Mouse (Mus musculus): Measurements from ENCODE around the gene Ddah2. TPM values are rescaled to one million over a fixed set of nuclear protein-coding genes. Genes with fewer than 3 reads are reported as not detected.

The Ddah2 gene
- polyA plus RNA-seq, 2 experiments, result 12.0 to 16.1 TPM

GRCm38 (mm10) chr17:35090166-35090932 is 31.5 kb downstream of the Ddah2 start:
- H3K4me3 ChIP-seq (ENCODE audit: insufficient read depth in 1 of 2, low read depth in 2 of 2, low read length in 2 of 2), result peak overlapping the region; percentile 66 to 70
- peaks cover 14% of the 10 kb centered on the region for H3K36me3 ChIP-seq (replicated peaks; ENCODE audit: control insufficient read depth, insufficient read depth, low read depth)
- H3K27ac ChIP-seq, result peak overlapping the region; percentile 75
- TF ChIP-seq EP300 (IDR thresholded peaks at IDR 0.05; ENCODE audit: low read depth) (peak; percentile 74), CTCF (IDR thresholded peaks at IDR 0.05; ENCODE audit: low read depth) (no peak)
- DNase-seq (ENCODE audit: low read depth in 3 of 3, low spot score in 3 of 3), result peak; percentile 64 to 69 (median 65)
- peaks cover 14% of the 10 kb centered on the region in 2 experiments for H3K4me1 ChIP-seq (replicated peaks; ENCODE audit: control insufficient read depth in 2 of 2, insufficient read depth in 2 of 2, low read length in 1 of 2)
- 52% methylated on average over 8 of the region's 8 CpGs for WGBS (ENCODE audit: insufficient replicate concordance)
- peak overlapping the region; percentile 86 for H3K9ac ChIP-seq (replicated peaks)
- H3K9me3 ChIP-seq (ENCODE audit: control insufficient read depth, low read length), result no peaks in the 10 kb centered on the region
- H3K27me3 ChIP-seq (ENCODE audit: control insufficient read depth, insufficient read depth, low read length), result no peaks in the 10 kb centered on the region
- H3K4me2 ChIP-seq (ENCODE audit: low read depth), result peak overlapping the region; percentile 96
- peak; percentile 48 for ATAC-seq (ENCODE audit: insufficient read depth)

GRCm38 (mm10) chr17:35092403-35093198 is 33.8 kb downstream of the Ddah2 start:
- ATAC-seq (ENCODE audit: insufficient read depth) (no peak), DNase-seq (ENCODE audit: low read depth in 3 of 3, low spot score in 3 of 3) (no peak)
- H3K27me3 ChIP-seq (ENCODE audit: control insufficient read depth, insufficient read depth, low read length), result no peaks in the 10 kb centered on the region
- 81% methylated on average over 14 of the region's 14 CpGs for WGBS (ENCODE audit: insufficient replicate concordance)
- no peak overlapping the region for H3K9ac ChIP-seq (replicated peaks)
- no peaks in the 10 kb centered on the region for H3K9me3 ChIP-seq (ENCODE audit: control insufficient read depth, low read length)
- TF ChIP-seq CTCF (IDR thresholded peaks at IDR 0.05; ENCODE audit: low read depth), result no peak
- no peak for TF ChIP-seq EP300 (IDR thresholded peaks at IDR 0.05; ENCODE audit: low read depth)
- no peak overlapping the region for H3K27ac ChIP-seq
- H3K4me2 ChIP-seq (ENCODE audit: low read depth), result no peak overlapping the region
- peaks cover 28% of the 10 kb centered on the region for H3K36me3 ChIP-seq (replicated peaks; ENCODE audit: control insufficient read depth, insufficient read depth, low read depth)
- H3K4me1 ChIP-seq (replicated peaks; ENCODE audit: control insufficient read depth in 2 of 2, insufficient read depth in 2 of 2, low read length in 1 of 2), result peaks cover 10% of the 10 kb centered on the region in 2 experiments
- H3K4me3 ChIP-seq (ENCODE audit: insufficient read depth in 1 of 2, low read depth in 2 of 2, low read length in 2 of 2), result no peak overlapping the region

GRCm38 (mm10) chr17:35094475-35095365 is 35.9 kb downstream of the Ddah2 start:
- Histone ChIP-seq H3K4me1 (replicated peaks; ENCODE audit: control insufficient read depth in 2 of 2, insufficient read depth in 2 of 2, low read length in 1 of 2) (peaks cover 10% of the 10 kb centered on the region in 2 experiments), H3K27me3 (ENCODE audit: control insufficient read depth, insufficient read depth, low read length) (no peaks in the 10 kb centered on the region), H3K4me2 (ENCODE audit: low read depth) (no peak overlapping the region), H3K4me3 (ENCODE audit: insufficient read depth in 1 of 2, low read depth in 2 of 2, low read length in 2 of 2) (no peak overlapping the region), H3K9ac (replicated peaks) (no peak overlapping the region), H3K27ac (no peak overlapping the region), H3K36me3 (replicated peaks; ENCODE audit: control insufficient read depth, insufficient read depth, low read depth) (peaks cover 38% of the 10 kb centered on the region), H3K9me3 (ENCODE audit: control insufficient read depth, low read length) (no peaks in the 10 kb centered on the region)
- 76% methylated on average over 15 of the region's 15 CpGs for WGBS (ENCODE audit: insufficient replicate concordance)
- ATAC-seq (ENCODE audit: insufficient read depth) (no peak), DNase-seq (ENCODE audit: low read depth in 3 of 3, low spot score in 3 of 3) (no peak)
- TF ChIP-seq CTCF (IDR thresholded peaks at IDR 0.05; ENCODE audit: low read depth) (no peak), EP300 (IDR thresholded peaks at IDR 0.05; ENCODE audit: low read depth) (no peak)

GRCm38 (mm10) chr17:35096597-35096996 is 37.8 kb downstream of the Ddah2 start:
- WGBS (ENCODE audit: insufficient replicate concordance), result 84% methylated on average over 12 of the region's 12 CpGs
- Histone ChIP-seq H3K4me2 (ENCODE audit: low read depth) (no peak overlapping the region), H3K27me3 (ENCODE audit: control insufficient read depth, insufficient read depth, low read length) (no peaks in the 10 kb centered on the region), H3K4me1 (replicated peaks; ENCODE audit: control insufficient read depth in 2 of 2, insufficient read depth in 2 of 2, low read length in 1 of 2) (no peaks in the 10 kb centered on the region), H3K9me3 (ENCODE audit: control insufficient read depth, low read length) (no peaks in the 10 kb centered on the region), H3K27ac (no peak overlapping the region), H3K36me3 (replicated peaks; ENCODE audit: control insufficient read depth, insufficient read depth, low read depth) (peaks cover 44% of the 10 kb centered on the region), H3K9ac (replicated peaks) (no peak overlapping the region), H3K4me3 (ENCODE audit: insufficient read depth in 1 of 2, low read depth in 2 of 2, low read length in 2 of 2) (no peak overlapping the region)
- ATAC-seq (ENCODE audit: insufficient read depth) (no peak), DNase-seq (ENCODE audit: low read depth in 3 of 3, low spot score in 3 of 3) (no peak)
- TF ChIP-seq EP300 (IDR thresholded peaks at IDR 0.05; ENCODE audit: low read depth) (no peak), CTCF (IDR thresholded peaks at IDR 0.05; ENCODE audit: low read depth) (no peak)

Data from liver, embryonic 14.5 days (tissue).